Mouse (Mus musculus): ENCODE results near the gene Hoxc9. TPM values are rescaled to one million over a fixed set of nuclear protein-coding genes. Genes with fewer than 3 reads are reported as not detected.

Hoxc9 gene
- total and polyA plus RNA-seq, 3 experiments = 0.12 to 0.26 TPM; not detected in 1

GRCm38 (mm10) chr15:103009265-103010111, 33.2 kb downstream of the Hoxc9 start:
- H3K79me2 ChIP-seq (replicated peaks; ENCODE audit: control insufficient read depth, extremely low read depth, insufficient read depth, poor library complexity, severe bottlenecking) = no peaks in the 10 kb centered on the region
- DNase-seq (ENCODE audit: extremely low read depth) = peak; percentile 57
- no peaks in the 10 kb centered on the region for H3K36me3 ChIP-seq (replicated peaks in 1 of 2; ENCODE audit: control insufficient read depth in 1 of 2, insufficient read depth in 1 of 2, low read length in 1 of 2)
- peaks cover 4% of the 10 kb centered on the region for H3K9me3 ChIP-seq (replicated peaks; ENCODE audit: low read length)
- in situ Hi-C loops (cut with MboI; ENCODE audit: low pct_ligation_motif_present, low pct_unique_long_range_greater_than_20kb, low sequenced_read_pairs) = loop anchor here (10.0 kb wide), 1 partner anchor 165 kb away; no protein-coding TSS in a partner anchor
- no peak overlapping the region for H3K27ac ChIP-seq (ENCODE audit: insufficient read depth, low read depth)
- peak overlapping the region; percentile 10 to 45 (median 37) for H3K4me3 ChIP-seq (replicated peaks in 1 of 3; ENCODE audit: low read depth in 2 of 3, low read length in 2 of 3, poor library complexity in 1 of 3)
- peaks cover 6 to 56% of the 10 kb centered on the region in 2 experiments; a peak in 3 of 4 replicates for H3K4me1 ChIP-seq (ENCODE audit: control insufficient read depth in 1 of 2, insufficient read depth in 2 of 2)
- no peaks in the 10 kb centered on the region for H3K27me3 ChIP-seq (replicated peaks)
- 0 out of 2 replicates have a peak overlapping the region, but pooled peaks have one; percentile 9 for H3K4me2 ChIP-seq (ENCODE audit: insufficient read depth, low read depth, poor library complexity, severe bottlenecking)
- H3K9ac ChIP-seq (ENCODE audit: insufficient read depth, low read depth) = no peak overlapping the region; the same call in 1 of the 2 replicates
- dilution Hi-C loops (cut with MboI; ENCODE audit: extremely low pct_ligation_motif_present, extremely low pct_unique_long_range_greater_than_20kb, low sequenced_read_pairs) = no loop called here
- TF ChIP-seq ZKSCAN1 (IDR thresholded peaks at IDR 0.05; ENCODE audit: borderline replicate concordance, low read depth, low read length) = no peak
- peak; percentile 87 for TF ChIP-seq USF2 (conservative IDR thresholded peaks at IDR 0.05; ENCODE audit: low read depth, low read length)
- TF ChIP-seq SIN3A (IDR thresholded peaks at IDR 0.05; ENCODE audit: low read length) = no peak
- no peak for TF ChIP-seq MXI1 (IDR thresholded peaks at IDR 0.05; ENCODE audit: low read depth, low read length)
- TF ChIP-seq E2F4 (IDR thresholded peaks at IDR 0.05; ENCODE audit: insufficient replicate concordance, low read depth, low read length) = no peak
- TF ChIP-seq EP300 (IDR thresholded peaks at IDR 0.05; ENCODE audit: low read length) = no peak
- TF ChIP-seq MAX (IDR thresholded peaks at IDR 0.05; ENCODE audit: low read length) = 0 out of 2 replicates have a peak, but pooled peaks have one; percentile 33
- TF ChIP-seq PAX5 (IDR thresholded peaks at IDR 0.05; ENCODE audit: low read length) = no peak
- no peak for TF ChIP-seq IRF4 (IDR thresholded peaks at IDR 0.05; ENCODE audit: low read depth, low read length)
- TF ChIP-seq JUN (IDR thresholded peaks at IDR 0.05; ENCODE audit: insufficient read depth, low read depth, low read length) = no peak
- no peak for TF ChIP-seq CTCF (conservative IDR thresholded peaks at IDR 0.05 in 1 of 2, IDR thresholded peaks at IDR 0.05 in 1 of 2; ENCODE audit: low read depth in 2 of 2, low read length in 2 of 2)
- TF ChIP-seq ZNF384 (IDR thresholded peaks at IDR 0.05; ENCODE audit: low read depth, low read length) = peak; percentile 80
- no peak for TF ChIP-seq POLR2AphosphoS2 (IDR thresholded peaks at IDR 0.05; ENCODE audit: low read depth, low read length)
- no peak for TF ChIP-seq HCFC1 (IDR thresholded peaks at IDR 0.05; ENCODE audit: low read depth, low read length)
- TF ChIP-seq USF1 (IDR thresholded peaks at IDR 0.05; ENCODE audit: low read depth, low read length) = peak; percentile 85
- TF ChIP-seq ZC3H11A (IDR thresholded peaks at IDR 0.05; ENCODE audit: low read depth, low read length) = no peak
- TF ChIP-seq ELF1 (IDR thresholded peaks at IDR 0.05; ENCODE audit: low read depth, low read length) = no peak
- no peak for TF ChIP-seq KAT2A (IDR thresholded peaks at IDR 0.05; ENCODE audit: insufficient replicate concordance, low read length)

All from CH12.LX (cell line).